Mouse (Mus musculus): ENCODE data around the gene Gm10324. TPM values are rescaled to one million over a fixed set of nuclear protein-coding genes. Genes with fewer than 3 reads are reported as not detected.
"Not testable (repeated sequence)": the region's sequence is repeated elsewhere in the genome, so short reads cannot be mapped to it uniquely, and the experiment has no call there.

Gm10324 gene
- total RNA-seq (2014; rRNA removed; ENCODE audit: low replicate concordance) (not detected in 2 replicates), polyA plus RNA-seq (2015; fragmentation: Nextera tagmentation; extraction: Ambion mirVana) (not detected in 2 replicates)

GRCm38 (mm10) chr13:66119247-66119646, at the start of gene Gm10324:
Gm10324 (plus strand) TSS chr13:66119547.
- H3K36me3 ChIP-seq (replicated peaks; ENCODE audit: control insufficient read depth, insufficient read depth, low read length); H3K4me2 ChIP-seq (ENCODE audit: low read depth, low read length); H3K27me3 ChIP-seq (ENCODE audit: control insufficient read depth, insufficient read depth, low read length); DNase-seq (ENCODE audit: low spot score); H3K4me3 ChIP-seq (ENCODE audit: low read depth, low read length); H3K9me3 ChIP-seq (replicated peaks; ENCODE audit: control insufficient read depth, low read length); H3K4me1 ChIP-seq (ENCODE audit: control insufficient read depth, insufficient read depth); H3K27ac ChIP-seq (ENCODE audit: low read depth); H3K9ac ChIP-seq (replicated peaks; ENCODE audit: low read depth, low read length); ATAC-seq (ENCODE audit: insufficient read depth, low read depth): not testable (repeated sequence)
- no CpG with 5 or more reads among the region's 2 CpGs for WGBS

Other genes with a start within 250 kb of the Gm10324 start
- gene Gm10772, start 108.0 kb downstream of the Gm10324 start, total RNA-seq (2014; rRNA removed; ENCODE audit: low replicate concordance) = not detected in 2 replicates
- gene Gm10772, start 108.0 kb downstream of the Gm10324 start, polyA plus RNA-seq (2015; fragmentation: Nextera tagmentation; extraction: Ambion mirVana) = not detected in 2 replicates

Measured in heart, postnatal 0 days (tissue).